Mouse (Mus musculus): Measurements from ENCODE around the gene Tm7sf3. TPM values are rescaled to one million over a fixed set of nuclear protein-coding genes. Genes with fewer than 3 reads are reported as not detected.

Gene Tm7sf3
- polyA plus RNA-seq, 1 experiment from 2014 or later, result 28.8 TPM

DNA sequence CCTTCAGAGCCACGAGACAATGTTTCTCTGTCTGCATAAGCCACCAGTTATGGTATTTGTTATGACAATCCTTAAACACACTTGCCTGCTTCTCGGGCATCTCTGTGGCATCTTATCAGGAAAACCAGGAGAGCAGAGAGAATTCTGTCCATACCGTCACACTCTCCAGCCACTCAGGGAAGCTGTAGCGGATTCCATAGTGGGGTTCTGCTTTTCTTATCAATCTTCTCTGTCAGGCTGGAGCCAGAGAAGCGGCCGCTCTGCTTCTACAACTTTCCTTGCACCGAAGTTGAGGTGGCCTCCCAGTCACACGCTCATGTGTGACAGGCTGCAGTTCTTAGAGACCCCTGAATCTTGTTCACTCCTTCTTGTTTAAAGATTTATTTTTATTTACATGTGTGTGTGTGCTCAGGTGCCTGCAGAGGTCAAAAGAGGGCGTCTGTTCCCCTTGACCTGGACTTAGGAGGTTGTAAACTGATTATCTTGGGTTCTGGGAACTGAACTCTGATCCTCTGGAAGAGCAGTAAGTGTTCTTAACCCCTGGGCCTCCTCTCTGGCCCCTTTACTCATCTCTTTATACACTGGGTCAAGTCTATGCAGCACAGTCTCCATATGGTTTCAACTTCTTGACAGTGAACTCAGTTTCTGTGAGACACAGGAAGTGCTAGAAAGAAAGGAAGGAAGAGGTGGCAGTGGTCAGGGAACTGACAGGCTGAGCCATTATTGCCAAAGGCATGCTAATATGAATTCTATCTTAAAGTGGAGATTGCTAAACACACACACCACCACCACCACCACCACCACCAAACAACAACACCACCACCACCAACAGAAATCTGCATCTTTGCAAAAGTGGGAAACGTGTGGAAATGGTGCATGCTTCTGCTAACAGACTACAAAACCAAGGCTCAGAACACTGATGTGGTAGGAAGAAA is 35.8 kb upstream of the Tm7sf3 start:
- no peak for ATAC-seq (ENCODE audit: insufficient read depth)
- no peaks in the 10 kb centered on the region for H3K27me3 ChIP-seq (ENCODE audit: insufficient read depth, low read length)
- H3K4me2 ChIP-seq, result no peak overlapping the region
- DNase-seq, result no peak
- H3K9ac ChIP-seq, result no peak overlapping the region
- no peaks in the 10 kb centered on the region for H3K9me3 ChIP-seq (ENCODE audit: low read depth, low read length)
- no peak overlapping the region for H3K27ac ChIP-seq (ENCODE audit: low read depth)
- H3K4me1 ChIP-seq (ENCODE audit: insufficient read depth), result no peaks in the 10 kb centered on the region
- no peak for TF ChIP-seq CTCF (IDR thresholded peaks at IDR 0.05; ENCODE audit: low read depth)
- H3K4me3 ChIP-seq (ENCODE audit: low read depth, low read length), result no peak overlapping the region
- WGBS, result 30% methylated on average over 10 of the region's 10 CpGs
- no peaks in the 10 kb centered on the region for H3K36me3 ChIP-seq (ENCODE audit: insufficient read depth)

DNA sequence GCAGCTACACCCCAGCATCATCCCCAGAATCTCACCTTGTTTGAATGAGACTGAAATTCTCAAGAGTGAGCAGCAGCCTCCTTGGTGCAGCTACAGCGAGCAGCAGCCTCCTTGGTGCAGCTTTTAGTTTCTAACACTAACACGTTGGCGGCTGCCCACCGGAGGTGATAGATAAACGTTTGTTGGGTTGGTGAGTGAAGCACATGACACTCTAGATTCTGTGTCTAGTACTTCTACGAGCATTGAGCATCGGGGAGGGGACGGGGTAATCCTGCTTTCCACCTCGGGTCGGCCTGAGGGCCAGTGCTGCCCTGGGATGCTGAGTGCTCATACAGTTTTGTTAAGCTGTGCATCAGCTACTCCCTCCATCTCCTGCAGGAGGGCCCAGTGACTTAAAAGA is 34.3 kb upstream of the Tm7sf3 start:
- Histone ChIP-seq H3K4me3 (ENCODE audit: low read depth, low read length) (no peak overlapping the region), H3K4me2 (no peak overlapping the region), H3K36me3 (ENCODE audit: insufficient read depth) (no peaks in the 10 kb centered on the region), H3K9me3 (ENCODE audit: low read depth, low read length) (no peaks in the 10 kb centered on the region), H3K27me3 (ENCODE audit: insufficient read depth, low read length) (no peaks in the 10 kb centered on the region), H3K4me1 (ENCODE audit: insufficient read depth) (no peaks in the 10 kb centered on the region), H3K27ac (ENCODE audit: low read depth) (no peak overlapping the region), H3K9ac (no peak overlapping the region)
- DNase-seq (no peak), ATAC-seq (ENCODE audit: insufficient read depth) (no peak)
- no peak for TF ChIP-seq CTCF (IDR thresholded peaks at IDR 0.05; ENCODE audit: low read depth)
- 40% methylated on average over 10 of the region's 10 CpGs for WGBS

DNA sequence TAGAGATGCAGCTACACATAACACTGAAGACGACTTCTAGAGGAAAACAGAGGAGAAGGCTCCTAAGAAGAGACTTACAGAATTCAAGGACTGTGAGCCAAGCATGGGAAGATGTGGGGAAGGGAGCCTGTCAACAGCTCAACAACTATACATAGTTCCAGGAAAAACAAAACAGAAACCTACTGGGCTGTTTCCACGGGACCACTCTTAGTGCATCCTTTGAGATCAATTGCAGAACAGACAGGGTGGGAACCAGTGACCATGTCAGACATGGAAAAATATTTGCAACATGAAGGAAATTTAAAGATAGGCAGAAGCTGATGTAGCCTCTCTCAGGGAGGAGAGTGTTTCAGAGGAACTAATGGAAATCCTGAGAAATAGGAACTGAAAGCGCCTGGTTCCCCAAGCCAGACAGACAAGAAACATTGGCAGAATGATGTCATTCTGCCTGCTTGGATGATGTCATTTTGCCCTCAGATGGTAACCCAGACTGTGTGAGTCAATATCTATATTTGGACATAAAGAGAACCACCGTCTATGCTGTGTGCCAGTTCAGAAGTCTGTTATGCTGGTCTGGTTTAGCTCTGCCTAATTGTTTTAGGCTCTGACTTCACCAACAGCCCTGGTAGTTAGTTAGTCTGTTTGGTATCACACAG is 32.4 kb upstream of the Tm7sf3 start:
- Histone ChIP-seq H3K36me3 (ENCODE audit: insufficient read depth) (no peaks in the 10 kb centered on the region), H3K9me3 (ENCODE audit: low read depth, low read length) (no peaks in the 10 kb centered on the region), H3K27ac (ENCODE audit: low read depth) (peak overlapping the region; percentile 9; the same call in 1 of the 2 replicates), H3K27me3 (ENCODE audit: insufficient read depth, low read length) (no peaks in the 10 kb centered on the region), H3K4me1 (ENCODE audit: insufficient read depth) (no peaks in the 10 kb centered on the region), H3K9ac (no peak overlapping the region), H3K4me2 (no peak overlapping the region), H3K4me3 (ENCODE audit: low read depth, low read length) (no peak overlapping the region)
- WGBS, result 58% methylated on average over 4 of the region's 4 CpGs
- TF ChIP-seq CTCF (IDR thresholded peaks at IDR 0.05; ENCODE audit: low read depth), result no peak
- peak; percentile 15 for DNase-seq
- ATAC-seq (ENCODE audit: insufficient read depth), result no peak

DNA sequence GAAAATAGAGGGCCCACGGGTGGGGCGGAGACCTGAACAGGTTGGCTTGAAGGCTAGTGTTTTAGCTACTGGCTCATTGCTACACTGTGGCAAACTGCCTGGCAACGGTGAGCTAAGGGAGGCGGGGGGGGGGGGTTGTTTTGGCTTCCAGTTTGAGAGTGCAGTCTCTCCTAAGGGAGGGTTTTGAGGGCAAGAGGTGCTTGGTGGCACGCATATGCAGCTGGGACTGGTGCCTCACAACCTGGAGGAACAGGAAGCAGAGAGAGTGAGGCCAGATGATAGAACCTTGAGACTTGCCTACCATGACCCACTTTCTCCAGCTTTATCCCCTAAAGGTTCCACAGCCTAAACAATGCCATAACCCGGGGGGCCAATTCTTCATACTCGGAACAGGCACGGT is 31.8 kb upstream of the Tm7sf3 start:
- H3K9me3 ChIP-seq (ENCODE audit: low read depth, low read length), result no peaks in the 10 kb centered on the region
- ATAC-seq (ENCODE audit: insufficient read depth) (no peak), DNase-seq (no peak)
- no peaks in the 10 kb centered on the region for H3K27me3 ChIP-seq (ENCODE audit: insufficient read depth, low read length)
- 75% methylated on average over 8 of the region's 8 CpGs for WGBS
- H3K36me3 ChIP-seq (ENCODE audit: insufficient read depth), result no peaks in the 10 kb centered on the region
- no peak overlapping the region for H3K4me3 ChIP-seq (ENCODE audit: low read depth, low read length)
- H3K4me2 ChIP-seq, result no peak overlapping the region
- TF ChIP-seq CTCF (IDR thresholded peaks at IDR 0.05; ENCODE audit: low read depth), result no peak
- H3K9ac ChIP-seq, result no peak overlapping the region
- no peaks in the 10 kb centered on the region for H3K4me1 ChIP-seq (ENCODE audit: insufficient read depth)
- peak overlapping the region; percentile 9; the same call in 1 of the 2 replicates for H3K27ac ChIP-seq (ENCODE audit: low read depth)

DNA sequence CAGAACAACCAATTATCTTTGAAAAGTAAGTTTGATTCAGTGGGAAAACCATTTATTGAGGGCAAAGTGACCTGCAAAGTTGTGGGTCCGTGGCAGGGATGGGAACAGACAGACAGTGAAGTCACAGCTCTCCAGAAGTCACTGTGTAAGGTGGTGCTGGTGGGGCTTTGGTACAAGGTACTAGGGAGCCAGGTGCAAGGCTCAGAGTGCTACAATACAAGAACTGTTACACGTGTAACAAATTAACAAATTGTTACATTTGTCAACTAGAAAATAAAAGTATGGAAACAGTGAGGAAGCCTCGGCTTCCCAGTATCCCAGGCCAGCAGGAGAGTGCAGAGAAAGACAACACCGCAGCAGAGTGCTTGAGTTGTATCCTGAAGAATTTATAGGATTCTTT is 31.1 kb upstream of the Tm7sf3 start:
- Histone ChIP-seq H3K27me3 (ENCODE audit: insufficient read depth, low read length) (no peaks in the 10 kb centered on the region), H3K9ac (no peak overlapping the region), H3K4me2 (no peak overlapping the region), H3K4me1 (ENCODE audit: insufficient read depth) (no peaks in the 10 kb centered on the region), H3K27ac (ENCODE audit: low read depth) (no peak overlapping the region), H3K36me3 (ENCODE audit: insufficient read depth) (no peaks in the 10 kb centered on the region), H3K9me3 (ENCODE audit: low read depth, low read length) (no peaks in the 10 kb centered on the region), H3K4me3 (ENCODE audit: low read depth, low read length) (no peak overlapping the region)
- DNase-seq (no peak), ATAC-seq (ENCODE audit: insufficient read depth) (no peak)
- WGBS, result 73% methylated on average over 4 of the region's 4 CpGs
- TF ChIP-seq CTCF (IDR thresholded peaks at IDR 0.05; ENCODE audit: low read depth), result no peak

DNA sequence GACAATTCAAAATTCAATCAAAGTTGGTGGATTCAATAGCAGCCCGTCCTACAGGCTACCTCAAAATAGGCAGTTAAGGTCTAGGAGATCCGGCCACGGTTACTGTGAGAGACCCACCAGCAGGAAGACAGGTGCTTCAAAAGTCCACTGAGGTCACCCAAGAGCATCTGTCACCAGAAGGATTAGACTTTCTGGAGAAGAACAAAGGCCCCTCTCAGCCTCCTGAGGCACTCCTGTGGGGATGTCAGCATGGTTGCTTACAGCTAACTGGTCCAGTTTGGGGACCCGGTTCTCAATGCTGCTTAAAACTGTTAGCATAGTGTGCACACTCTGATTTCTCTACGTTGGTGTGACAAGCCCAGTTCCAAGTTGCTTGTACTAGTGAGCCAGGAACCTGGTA is 29.5 kb upstream of the Tm7sf3 start:
- 64% methylated on average over 5 of the region's 5 CpGs for WGBS
- Histone ChIP-seq H3K4me2 (no peak overlapping the region), H3K4me3 (ENCODE audit: low read depth, low read length) (no peak overlapping the region), H3K9me3 (ENCODE audit: low read depth, low read length) (no peaks in the 10 kb centered on the region), H3K27me3 (ENCODE audit: insufficient read depth, low read length) (no peaks in the 10 kb centered on the region), H3K4me1 (ENCODE audit: insufficient read depth) (no peaks in the 10 kb centered on the region), H3K27ac (ENCODE audit: low read depth) (no peak overlapping the region), H3K9ac (no peak overlapping the region), H3K36me3 (ENCODE audit: insufficient read depth) (no peaks in the 10 kb centered on the region)
- ATAC-seq (ENCODE audit: insufficient read depth) (no peak), DNase-seq (no peak)
- TF ChIP-seq CTCF (IDR thresholded peaks at IDR 0.05; ENCODE audit: low read depth), result no peak

Data from lung, embryonic 14.5 days (tissue).